Mouse (Mus musculus): Measurements from ENCODE around the gene Prdm11.

Gene Prdm11

GRCm38 (mm10) chr2:93046509-93046835 is 505 bp upstream of the Prdm11 start:
- no peak for DNase-seq (ENCODE audit: low read depth, low spot score)

DNA sequence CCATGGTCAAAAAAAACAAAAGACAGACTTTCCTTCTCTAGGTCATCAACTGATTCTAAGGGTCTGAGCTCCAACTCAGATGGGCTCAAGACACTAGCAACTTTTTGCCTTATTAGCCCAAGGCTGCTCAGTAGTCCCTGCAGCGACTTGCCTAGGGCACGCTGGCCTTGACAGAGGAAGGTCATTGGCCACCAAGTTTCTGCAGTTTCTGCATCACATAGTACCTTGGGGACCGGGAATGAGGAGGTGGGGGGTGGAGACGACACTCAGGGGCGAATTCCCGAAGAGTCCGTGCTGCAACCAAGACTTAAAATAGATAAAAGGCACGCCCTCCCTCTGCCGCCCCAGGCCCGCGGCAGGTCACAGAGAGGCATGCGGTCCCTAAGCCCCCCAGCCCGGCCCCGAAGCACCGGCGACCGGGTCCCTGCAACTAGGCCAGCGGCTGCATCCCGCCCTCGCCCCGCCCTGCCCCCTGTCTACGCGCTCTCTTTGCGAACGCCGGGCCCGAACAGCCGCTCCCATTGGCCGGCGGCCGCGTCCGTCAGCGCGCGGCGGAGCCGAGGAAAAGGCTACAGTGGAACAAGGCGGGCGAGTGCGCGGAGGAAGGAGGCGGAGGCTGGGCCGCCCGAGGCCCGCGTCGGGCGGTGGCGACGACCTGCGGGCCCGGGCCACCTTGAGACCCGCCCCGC is 694 bp downstream of the Prdm11 start:
- DNase-seq (ENCODE audit: low read depth, low spot score): peak; percentile 57

GRCm38 (mm10) chr2:93043449-93044157 is 2.4 kb downstream of the Prdm11 start:
- no peak for DNase-seq (ENCODE audit: low read depth, low spot score)

GRCm38 (mm10) chr2:93041470-93041869 is 4.5 kb downstream of the Prdm11 start:
- no peak for DNase-seq (ENCODE audit: low read depth, low spot score)

DNA sequence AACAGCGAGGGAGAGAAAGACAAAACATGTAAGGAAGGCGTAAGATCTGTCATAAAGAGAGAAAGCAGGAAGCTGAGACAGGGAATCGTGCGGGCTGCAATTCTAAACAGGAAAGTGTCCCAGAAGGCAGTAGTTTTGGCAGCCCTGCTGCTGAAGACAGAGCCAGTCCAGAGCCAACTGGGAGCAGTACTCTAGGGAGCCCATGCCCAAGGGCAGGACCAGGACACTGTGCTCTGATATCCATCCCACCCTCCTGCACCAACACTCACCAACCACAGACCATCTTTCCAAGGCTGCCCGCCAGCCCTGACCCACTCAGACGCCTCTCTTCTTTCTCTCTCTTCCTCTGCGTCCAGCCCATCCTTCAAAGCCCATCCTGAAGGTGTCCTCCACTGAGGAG is 5.1 kb downstream of the Prdm11 start:
- no peak for DNase-seq (ENCODE audit: low read depth, low spot score)

GRCm38 (mm10) chr2:93039706-93040105 is 6.3 kb downstream of the Prdm11 start:
- no peak for DNase-seq (ENCODE audit: low read depth, low spot score)

DNA sequence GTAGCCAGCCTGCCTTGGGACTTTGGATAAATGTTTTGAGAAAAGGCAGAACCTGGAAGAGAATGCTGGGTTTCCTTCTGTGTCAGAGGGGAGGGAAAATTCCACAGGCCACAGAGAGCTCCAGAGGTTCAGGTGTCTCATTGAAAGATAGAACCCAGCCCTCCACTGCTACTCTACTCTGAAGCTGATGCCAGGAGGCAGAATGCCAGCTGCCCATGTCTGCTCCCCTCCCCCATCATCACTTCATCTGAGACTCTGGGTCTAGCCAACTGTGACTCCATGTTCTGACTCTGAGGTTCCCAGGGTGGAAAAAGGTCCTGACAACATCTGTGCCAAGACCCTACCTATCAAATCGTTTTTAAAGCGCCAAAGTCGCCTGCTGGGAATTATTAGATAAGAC is 6.9 kb downstream of the Prdm11 start:
- DNase-seq (ENCODE audit: low read depth, low spot score): no peak

DNA sequence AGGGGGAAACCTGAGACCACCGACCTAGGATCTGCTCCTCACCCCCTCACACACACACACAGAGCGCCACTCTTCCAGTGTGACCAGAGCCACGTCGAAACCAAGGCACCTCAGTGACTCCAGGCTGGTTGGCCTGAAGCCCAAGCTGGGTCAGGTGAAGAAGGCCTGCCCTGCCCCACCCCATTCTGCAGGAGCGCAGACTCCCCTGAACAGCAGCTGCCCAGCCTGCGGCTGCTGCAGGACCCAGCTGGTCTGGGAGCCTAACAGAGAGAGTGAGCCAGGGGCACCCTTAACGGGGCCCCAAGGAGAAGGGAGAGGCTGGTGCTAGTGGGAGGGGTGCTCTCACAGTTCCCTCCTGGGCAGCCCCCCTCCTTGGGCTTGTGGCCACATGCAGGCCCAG is 10.3 kb downstream of the Prdm11 start:
- DNase-seq (ENCODE audit: low read depth, low spot score): no peak

DNA sequence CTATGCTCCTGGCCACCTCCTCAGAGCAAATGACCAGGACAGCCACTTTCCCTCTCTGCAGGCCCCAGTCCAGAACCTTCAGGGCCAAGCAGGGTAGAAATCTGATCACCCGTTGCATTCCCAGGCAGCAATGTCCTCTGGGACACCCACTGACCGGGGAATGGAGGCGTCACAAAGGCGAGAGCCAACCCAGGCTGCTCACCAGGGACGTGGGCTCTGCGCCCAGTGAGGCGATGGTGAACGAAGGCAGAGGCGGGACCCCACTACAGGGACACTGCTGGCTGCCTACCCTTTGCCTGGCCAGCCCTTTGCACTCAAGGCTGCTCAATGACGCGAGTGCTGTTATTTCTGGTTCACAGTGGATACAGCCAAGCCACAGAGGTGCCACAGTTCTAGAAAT is 13.3 kb downstream of the Prdm11 start:
- no peak for DNase-seq (ENCODE audit: low read depth, low spot score)

DNA sequence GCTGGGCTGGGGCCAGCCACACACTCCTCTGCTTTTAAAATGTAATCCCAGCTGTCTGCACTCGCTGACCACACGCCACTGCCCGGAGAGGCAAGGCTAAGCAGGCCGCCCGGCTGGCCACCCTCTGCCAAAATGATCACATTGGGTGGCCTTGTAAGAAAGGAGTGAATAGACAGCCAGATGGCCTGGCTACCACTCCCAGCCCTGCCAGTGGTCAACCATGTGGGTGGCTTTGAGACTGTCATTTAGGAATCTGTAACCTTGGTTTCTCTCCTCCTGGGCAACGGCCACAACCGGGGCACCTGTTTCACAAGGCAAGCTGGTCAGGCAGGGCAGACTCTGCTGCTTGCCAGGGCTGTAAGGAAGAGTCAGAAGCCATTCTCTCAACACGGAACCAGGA is 13.9 kb downstream of the Prdm11 start:
- DNase-seq (ENCODE audit: low read depth, low spot score): no peak

DNA sequence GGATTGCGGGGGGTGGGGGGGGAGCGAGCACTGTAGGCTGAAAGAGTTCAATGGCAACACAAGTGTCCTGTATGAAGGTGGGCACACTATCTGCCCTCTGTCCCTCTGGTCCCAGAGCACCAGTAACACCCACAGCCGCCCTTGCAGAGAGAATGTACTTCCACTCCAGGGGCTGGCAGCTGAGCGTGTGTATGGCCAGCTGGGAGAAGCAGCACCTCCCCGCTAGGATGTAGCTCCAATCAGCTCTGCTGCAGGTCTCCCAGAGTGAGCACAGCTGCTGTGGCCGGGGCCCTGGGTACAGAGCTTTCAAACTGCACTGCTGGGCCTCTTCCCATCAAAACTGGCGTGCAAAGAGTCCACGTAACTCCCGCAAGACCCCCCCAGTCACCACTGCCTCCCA is 14.9 kb downstream of the Prdm11 start:
- DNase-seq (ENCODE audit: low read depth, low spot score): no peak

DNA sequence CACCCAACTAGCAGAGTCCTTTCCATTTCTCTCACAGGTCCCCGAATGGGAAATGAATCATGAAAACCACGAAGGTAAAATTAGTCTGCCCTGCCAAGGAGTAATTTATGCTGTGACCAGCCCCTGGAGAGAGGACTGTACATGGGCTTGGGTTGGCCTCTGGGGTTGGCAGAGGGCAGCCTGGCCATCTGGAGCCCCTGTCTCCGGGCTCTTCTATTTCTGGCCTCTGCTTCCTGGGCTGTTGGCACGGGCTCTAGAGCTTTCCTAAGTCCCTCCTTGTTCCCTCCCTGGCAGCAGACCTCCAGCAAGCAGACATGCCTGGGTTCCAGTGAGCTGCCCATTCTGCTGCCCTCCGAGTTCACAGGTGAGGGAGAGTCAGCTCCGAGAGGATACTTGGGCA is 15.9 kb downstream of the Prdm11 start:
- no peak for DNase-seq (ENCODE audit: low read depth, low spot score)

GRCm38 (mm10) chr2:93029267-93030060 is 16.5 kb downstream of the Prdm11 start:
- no peak for DNase-seq (ENCODE audit: low read depth, low spot score)

DNA sequence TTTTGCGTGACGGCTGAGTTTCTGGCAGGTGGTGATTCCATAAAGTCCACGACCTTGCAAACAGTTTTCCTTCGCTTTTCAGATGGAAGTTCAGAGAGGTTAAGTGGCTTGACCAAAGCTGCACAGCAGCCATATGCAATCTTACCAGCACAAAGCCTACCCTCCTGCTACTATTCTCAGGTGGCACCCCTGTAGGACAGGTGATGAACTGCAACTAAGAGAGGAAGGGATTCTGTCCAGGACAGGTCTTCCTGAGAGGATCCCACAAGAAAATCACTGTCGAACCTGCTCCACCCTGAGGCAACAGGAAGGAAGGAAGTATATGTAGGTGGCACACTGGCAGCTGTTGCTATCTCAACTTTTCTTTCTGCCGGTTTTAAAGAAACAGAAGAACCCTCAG is 17.1 kb downstream of the Prdm11 start:
- DNase-seq (ENCODE audit: low read depth, low spot score): no peak

DNA sequence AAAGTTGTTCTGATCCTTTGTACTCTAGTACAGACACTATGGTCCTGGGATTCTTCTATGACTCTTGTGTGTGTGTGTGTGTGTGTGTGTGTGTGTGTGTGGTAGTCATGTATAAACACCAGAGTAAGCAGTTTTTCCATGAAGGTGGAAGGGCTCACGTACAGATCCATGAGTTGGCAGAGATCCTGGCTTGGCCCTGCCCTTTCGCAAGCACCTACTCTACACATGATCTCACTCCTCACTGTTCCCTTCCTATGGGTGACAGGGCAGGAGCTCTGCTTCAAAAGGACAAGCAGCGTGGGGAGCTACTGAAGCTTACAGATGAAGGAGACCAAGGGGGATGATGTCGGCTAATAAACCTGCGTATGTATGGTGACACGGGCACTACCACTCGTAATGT is 18.3 kb downstream of the Prdm11 start:
- DNase-seq (ENCODE audit: low read depth, low spot score): no peak

DNA sequence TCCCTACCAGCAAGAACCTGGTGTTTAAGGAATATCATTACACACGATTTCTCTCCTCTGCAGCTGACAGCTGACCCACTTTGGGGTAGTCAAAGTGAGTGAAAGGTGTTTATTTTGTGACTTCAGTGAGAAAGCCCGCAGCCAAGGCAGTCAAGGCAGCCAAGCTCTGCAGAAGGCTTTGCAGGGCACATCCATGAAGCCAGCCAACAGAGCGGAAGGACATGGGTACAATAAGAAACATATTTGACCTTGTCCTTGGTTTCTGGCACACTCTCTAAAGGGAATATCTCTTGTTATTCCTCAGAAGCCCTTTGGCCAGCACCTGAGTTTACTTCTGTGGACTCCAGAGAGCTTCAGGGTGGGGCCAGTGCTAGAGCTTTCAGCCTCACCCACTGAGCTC is 21.5 kb downstream of the Prdm11 start:
- no peak for DNase-seq (ENCODE audit: low read depth, low spot score)

GRCm38 (mm10) chr2:93018854-93019253 is 27.1 kb downstream of the Prdm11 start:
- no peak for DNase-seq (ENCODE audit: low read depth, low spot score)

- DNase-seq (ENCODE audit: low read depth, low spot score): no peak
Observed at GRCm38 (mm10) chr2:93017151-93017550, 28.8 kb downstream of the Prdm11 start.

GRCm38 (mm10) chr2:93015041-93015440 is 30.9 kb downstream of the Prdm11 start:
- no peak for DNase-seq (ENCODE audit: low read depth, low spot score)

DNA sequence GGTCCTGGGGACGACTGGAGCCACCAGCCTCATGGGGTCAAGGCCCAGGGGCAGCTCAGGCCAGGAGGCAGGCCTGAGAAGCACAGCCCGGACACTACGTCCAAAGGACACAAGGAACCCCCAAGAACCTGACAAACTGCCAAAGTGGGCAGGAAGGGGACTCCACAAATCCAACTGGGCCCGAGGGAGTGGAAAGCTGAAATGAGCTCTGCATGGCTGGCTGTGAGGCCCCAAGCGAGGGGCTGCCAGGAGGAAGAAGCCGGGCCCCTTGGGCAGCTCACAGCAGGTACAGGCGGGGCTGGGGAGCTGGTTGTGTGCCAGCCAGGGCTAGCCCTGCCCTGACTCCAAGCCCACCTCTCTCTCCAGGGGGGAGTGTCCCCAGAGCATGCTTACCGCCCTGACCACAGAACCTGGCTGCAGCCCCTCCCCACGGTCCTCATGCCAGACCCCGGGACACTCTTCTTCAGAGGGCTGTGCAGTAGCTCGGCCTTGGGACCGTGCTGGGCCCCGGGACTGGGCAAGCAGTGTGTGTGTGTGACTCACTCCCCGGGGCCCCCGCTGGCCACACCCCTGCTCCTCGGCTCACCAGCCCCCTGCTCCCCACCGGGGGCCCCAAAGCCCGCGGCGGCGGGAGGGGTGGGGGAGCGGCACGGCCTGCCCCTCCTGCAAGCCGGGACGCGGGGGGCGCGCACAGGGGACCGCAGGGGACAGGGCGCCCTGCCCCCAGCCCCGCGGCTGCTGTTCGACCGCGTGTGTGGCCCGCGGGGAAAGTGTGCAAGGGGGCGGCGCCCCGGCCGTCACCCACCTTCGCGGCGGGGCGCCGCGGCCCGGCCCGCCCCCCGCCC is 31.7 kb downstream of the Prdm11 start:
- DNase-seq (ENCODE audit: low read depth, low spot score): no peak

DNA sequence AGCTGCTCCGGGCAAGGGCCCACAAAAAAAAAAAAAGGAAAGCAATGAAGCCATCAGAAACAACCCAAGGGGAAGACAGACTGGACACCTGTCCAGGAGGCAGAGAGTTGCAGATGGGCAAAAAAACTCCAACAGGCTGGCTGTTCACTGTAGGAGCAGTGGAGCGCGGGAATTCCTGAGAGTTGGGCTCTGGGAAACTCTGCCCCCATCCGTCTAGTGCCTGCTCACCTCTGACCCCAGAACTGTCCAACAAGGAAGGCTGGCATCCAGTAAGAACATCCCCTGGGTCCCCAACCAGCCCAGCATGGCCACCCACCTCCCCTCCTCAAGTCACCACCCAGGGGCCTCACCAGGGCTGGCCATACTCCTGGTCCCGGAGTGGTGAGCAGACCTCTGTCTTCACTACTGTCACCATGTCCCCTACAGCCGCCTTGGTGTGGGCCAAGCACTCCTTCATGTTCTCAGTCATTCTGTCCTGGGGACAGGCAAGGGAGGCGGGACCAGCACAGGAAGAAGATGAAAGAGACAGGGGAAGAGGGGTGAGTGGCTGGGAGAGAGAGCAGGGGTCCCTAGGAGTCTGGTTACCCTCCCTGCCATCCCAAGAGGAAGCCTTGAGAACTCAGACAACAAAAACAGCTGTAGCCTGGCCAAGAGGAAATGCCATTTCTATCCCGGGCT is 32.4 kb downstream of the Prdm11 start:
- no peak for DNase-seq (ENCODE audit: low read depth, low spot score)
